ENCODE assay signal across 8 mouse cellular contexts in genomic region chr11:69072666-69073064, GRCm38 (mm10). TPM values are rescaled to one million over a fixed set of nuclear protein-coding genes. Genes with fewer than 3 reads are reported as not detected.
A peak's percentile ranks its signal among the peaks of the same experiment; 100 is the strongest.
DNase-seq lines count a peak whose midpoint lies in the region; ATAC-seq and TF ChIP-seq lines count a peak whose summit lies in the region.

No protein-coding gene starts in this region.

- 0 out of 2 replicates have a peak overlapping the region, but pooled peaks have one; percentile 4 for H3K27ac ChIP-seq in kidney, adult 2 months (ENCODE audit: insufficient read depth, low read depth, low read length)
- peak overlapping the region; percentile 95 for H3K27ac ChIP-seq in embryonic facial prominence, embryonic 10.5 days (replicated peaks)
- peak overlapping the region; percentile 93 for H3K27ac ChIP-seq in hindbrain, embryonic 16.5 days (ENCODE audit: low read depth, low read length)
- H3K27ac ChIP-seq in midbrain, embryonic 16.5 days (ENCODE audit: low read length) = peak overlapping the region; percentile 85

- no peaks in the 10 kb centered on the region for H3K36me3 ChIP-seq in kidney, adult 2 months (ENCODE audit: control insufficient read depth, insufficient read depth, low read length)
- H3K36me3 ChIP-seq in embryonic facial prominence, embryonic 10.5 days (replicated peaks) = no peaks in the 10 kb centered on the region
- no peaks in the 10 kb centered on the region for H3K36me3 ChIP-seq in hindbrain, embryonic 16.5 days (ENCODE audit: control insufficient read depth, insufficient read depth, low read length)
- no peaks in the 10 kb centered on the region for H3K36me3 ChIP-seq in midbrain, embryonic 16.5 days (ENCODE audit: control insufficient read depth, insufficient read depth, low read length)

- WGBS in kidney, adult 2 months = 5% methylated on average over 9 of the region's 9 CpGs
- WGBS in embryonic facial prominence, embryonic 10.5 days = 14% methylated on average over 9 of the region's 9 CpGs
- WGBS in hindbrain, embryonic 16.5 days = 9% methylated on average over 9 of the region's 9 CpGs
- WGBS in midbrain, embryonic 16.5 days = 5% methylated on average over 9 of the region's 9 CpGs

- no peak for DNase-seq in kidney, adult 2 months
- DNase-seq in kidney, postnatal 4 days = no peak
- DNase-seq in embryonic facial prominence, embryonic 10.5 days (ENCODE audit: low spot score) = no peak
- DNase-seq in right cerebral cortex, adult 18-20 months = no peak
- no peak for DNase-seq in spleen, adult 12 weeks (ENCODE audit: low spot score)
- no peak for DNase-seq in adrenal gland, postnatal 25 days

- H3K27me3 ChIP-seq in kidney, adult 2 months (replicated peaks; ENCODE audit: control insufficient read depth, insufficient read depth, low read length) = no peaks in the 10 kb centered on the region
- H3K27me3 ChIP-seq in embryonic facial prominence, embryonic 10.5 days (replicated peaks; ENCODE audit: low read depth, poor library complexity, severe bottlenecking) = no peaks in the 10 kb centered on the region
- H3K27me3 ChIP-seq in hindbrain, embryonic 16.5 days (replicated peaks; ENCODE audit: control insufficient read depth, insufficient read depth, low read length) = no peaks in the 10 kb centered on the region
- no peaks in the 10 kb centered on the region for H3K27me3 ChIP-seq in midbrain, embryonic 16.5 days (ENCODE audit: control insufficient read depth, insufficient read depth, low read depth, low read length)

- H3K4me1 ChIP-seq in kidney, adult 2 months (ENCODE audit: control insufficient read depth, insufficient read depth, low read length) = peaks cover 12% of the 10 kb centered on the region; the same call in 1 of the 2 replicates
- H3K4me1 ChIP-seq in embryonic facial prominence, embryonic 10.5 days = peaks cover 40% of the 10 kb centered on the region
- H3K4me1 ChIP-seq in hindbrain, embryonic 16.5 days (ENCODE audit: control insufficient read depth, insufficient read depth, low read depth, low read length) = peaks cover 21% of the 10 kb centered on the region
- peaks cover 24% of the 10 kb centered on the region for H3K4me1 ChIP-seq in midbrain, embryonic 16.5 days (ENCODE audit: control insufficient read depth, insufficient read depth, low read length)

- no peak for TF ChIP-seq CTCF in kidney, adult 2 months (conservative IDR thresholded peaks at IDR 0.05; ENCODE audit: insufficient read depth, insufficient read length, low read depth, low read length)

- H3K9me3 ChIP-seq in embryonic facial prominence, embryonic 10.5 days = no peaks in the 10 kb centered on the region
- no peaks in the 10 kb centered on the region for H3K9me3 ChIP-seq in hindbrain, embryonic 16.5 days (ENCODE audit: control insufficient read depth, low read length)
- H3K9me3 ChIP-seq in midbrain, embryonic 16.5 days (replicated peaks; ENCODE audit: control insufficient read depth, low read length, poor library complexity, severe bottlenecking) = no peaks in the 10 kb centered on the region

- peak overlapping the region; percentile 69 for H3K4me2 ChIP-seq in hindbrain, embryonic 16.5 days (ENCODE audit: low read length)
- peak overlapping the region; percentile 70 for H3K4me2 ChIP-seq in midbrain, embryonic 16.5 days (ENCODE audit: low read length)

- peak overlapping the region; percentile 62 for H3K9ac ChIP-seq in hindbrain, embryonic 16.5 days (ENCODE audit: low read depth, low read length)
- peak overlapping the region; percentile 51 for H3K9ac ChIP-seq in midbrain, embryonic 16.5 days (ENCODE audit: low read depth, low read length)

- no peak for TF ChIP-seq POLR2A in kidney, adult 2 months (IDR thresholded peaks at IDR 0.05; ENCODE audit: low read depth, low read length)

- no peak for ATAC-seq in hindbrain, embryonic 16.5 days
- 0 out of 2 replicates have a peak, but pooled peaks have one; percentile 7 for ATAC-seq in midbrain, embryonic 16.5 days

- H3K4me3 ChIP-seq in kidney, adult 2 months (ENCODE audit: insufficient read depth, low read depth, low read length) = peak overlapping the region; percentile 40; the same call in 1 of the 2 replicates
- peak overlapping the region; percentile 75 for H3K4me3 ChIP-seq in embryonic facial prominence, embryonic 10.5 days
- peak overlapping the region; percentile 38 for H3K4me3 ChIP-seq in hindbrain, embryonic 16.5 days (ENCODE audit: low read length)
- H3K4me3 ChIP-seq in midbrain, embryonic 16.5 days (ENCODE audit: low read depth, low read length) = peak overlapping the region; percentile 39

RNA-seq across cellular contexts. Expression of gene Tmem107, which starts 2.1 kb away (rescaled TPM):
- 41.7 and 48.0 TPM in 2 replicates for polyA plus RNA-seq in kidney, adult 2 months (2012; rRNA removed)
- 41.0 and 44.5 TPM in 2 replicates for polyA plus RNA-seq in embryonic facial prominence, embryonic 10.5 days (2016; fragmentation: Nextera tagmentation; extraction: Ambion mirVana)
- 38.6 and 42.6 TPM in 2 replicates for polyA plus RNA-seq in hindbrain, embryonic 16.5 days (2015; fragmentation: Nextera tagmentation; extraction: Ambion mirVana)
- 41.2 and 44.0 TPM in 2 replicates for polyA plus RNA-seq in midbrain, embryonic 16.5 days (2015; fragmentation: Nextera tagmentation; extraction: Ambion mirVana)
- 18.3 and 21.8 TPM in 2 replicates for total RNA-seq in adrenal gland, postnatal 25 days (2021)

RNA-seq across cellular contexts. Expression of gene Borcs6, which starts 13.1 kb away (rescaled TPM):
- 14.8 and 15.6 TPM in 2 replicates for polyA plus RNA-seq in kidney, adult 2 months (2012; rRNA removed)
- 5.3 and 5.9 TPM in 2 replicates for polyA plus RNA-seq in embryonic facial prominence, embryonic 10.5 days (2016; fragmentation: Nextera tagmentation; extraction: Ambion mirVana)
- 18.1 and 20.9 TPM in 2 replicates for polyA plus RNA-seq in hindbrain, embryonic 16.5 days (2015; fragmentation: Nextera tagmentation; extraction: Ambion mirVana)
- 15.7 and 20.4 TPM in 2 replicates for polyA plus RNA-seq in midbrain, embryonic 16.5 days (2015; fragmentation: Nextera tagmentation; extraction: Ambion mirVana)
- total RNA-seq in adrenal gland, postnatal 25 days (2021) = 23.1 and 32.0 TPM in 2 replicates

RNA-seq across cellular contexts. Expression of gene Vamp2, which starts 15.6 kb away (rescaled TPM):
- 102 and 106 TPM in 2 replicates for polyA plus RNA-seq in kidney, adult 2 months (2012; rRNA removed)
- 60.9 and 70.0 TPM in 2 replicates for polyA plus RNA-seq in embryonic facial prominence, embryonic 10.5 days (2016; fragmentation: Nextera tagmentation; extraction: Ambion mirVana)
- polyA plus RNA-seq in hindbrain, embryonic 16.5 days (2015; fragmentation: Nextera tagmentation; extraction: Ambion mirVana) = 402 and 475 TPM in 2 replicates
- polyA plus RNA-seq in midbrain, embryonic 16.5 days (2015; fragmentation: Nextera tagmentation; extraction: Ambion mirVana) = 335 and 438 TPM in 2 replicates
- 143 and 163 TPM in 2 replicates for total RNA-seq in adrenal gland, postnatal 25 days (2021)

RNA-seq across cellular contexts. Expression of gene Per1, which starts 22.4 kb away (rescaled TPM):
- 13.5 and 14.7 TPM in 2 replicates for polyA plus RNA-seq in kidney, adult 2 months (2012; rRNA removed)
- polyA plus RNA-seq in embryonic facial prominence, embryonic 10.5 days (2016; fragmentation: Nextera tagmentation; extraction: Ambion mirVana) = 6.1 and 7.3 TPM in 2 replicates
- 11.1 and 11.2 TPM in 2 replicates for polyA plus RNA-seq in hindbrain, embryonic 16.5 days (2015; fragmentation: Nextera tagmentation; extraction: Ambion mirVana)
- polyA plus RNA-seq in midbrain, embryonic 16.5 days (2015; fragmentation: Nextera tagmentation; extraction: Ambion mirVana) = 12.4 TPM in 2 replicates
- 66.5 and 84.7 TPM in 2 replicates for total RNA-seq in adrenal gland, postnatal 25 days (2021)

RNA-seq across cellular contexts. Expression of gene Aurkb, which starts 27.2 kb away (rescaled TPM):
- 1.7 TPM in 2 replicates for polyA plus RNA-seq in kidney, adult 2 months (2012; rRNA removed)
- polyA plus RNA-seq in embryonic facial prominence, embryonic 10.5 days (2016; fragmentation: Nextera tagmentation; extraction: Ambion mirVana) = 215 and 218 TPM in 2 replicates
- 26.9 and 32.2 TPM in 2 replicates for polyA plus RNA-seq in hindbrain, embryonic 16.5 days (2015; fragmentation: Nextera tagmentation; extraction: Ambion mirVana)
- polyA plus RNA-seq in midbrain, embryonic 16.5 days (2015; fragmentation: Nextera tagmentation; extraction: Ambion mirVana) = 12.6 and 15.4 TPM in 2 replicates
- total RNA-seq in adrenal gland, postnatal 25 days (2021) = 9.7 and 11.8 TPM in 2 replicates

Comparison
In these comparisons a context has a peak if more than half of its experiments do, and no peak if none do; other contexts are left out.
1. H3K27ac ChIP-seq: peak in every context shown above with its lines; median percentile 95 in embryonic facial prominence, embryonic 10.5 days; 93 in hindbrain, embryonic 16.5 days; 85 in midbrain, embryonic 16.5 days; 4 in kidney, adult 2 months.